Mouse (Mus musculus) megakaryocyte progenitor cell, adult 5-6 weeks (primary cell): ENCODE data around the gene Tars. TPM values are rescaled to one million over a fixed set of nuclear protein-coding genes. Genes with fewer than 3 reads are reported as not detected.

Experiments used
- ATAC-seq: replicated peaks from 2 replicates; pipeline ENCODE4 v1.8.0; 2016; ENCODE audit warnings: mild to moderate bottlenecking, moderate TSS enrichment, inconsistent platforms; ENCODE audit not compliant: poor library complexity
- total RNA-seq, 2 experiments: library from RNA; stranded (forward) in 1 of 2; stranded (reverse) in 1 of 2; fragments of 157-497, 149-512 nt in 1 of 2; fragments of 200-1000 nt in 1 of 2; gene quantifications; 2 replicates each; pipeline versions ENCODE4 v1.2.3 to v1.2.4; 2015 to 2017

The Tars gene
- total RNA-seq, 2 experiments from 2014 or later: 36.4 to 80.1 TPM

- ATAC-seq: no peak
Observed at GRCm38 (mm10) chr15:11364112-11364511, 35.4 kb downstream of the Tars start.

- ATAC-seq: no peak
Observed at GRCm38 (mm10) chr15:11361824-11362223, 37.6 kb downstream of the Tars start.

GRCm38 (mm10) chr15:11360888-11361287 is 38.6 kb downstream of the Tars start:
- no peak for ATAC-seq

GRCm38 (mm10) chr15:11357501-11357900 is 42.0 kb downstream of the Tars start:
- ATAC-seq: no peak

- no peak for ATAC-seq
Observed at GRCm38 (mm10) chr15:11355865-11356264, 43.6 kb downstream of the Tars start.

- ATAC-seq: no peak
Observed at GRCm38 (mm10) chr15:11339467-11340180, 59.8 kb downstream of the Tars start.
